Mouse (Mus musculus): Measurements from ENCODE around the gene Sdccag8.

GRCm38 (mm10) chr1:176823889-176824288 lies 9.4 kb downstream of the Sdccag8 start:
- TF ChIP-seq CTCF (IDR thresholded peaks at IDR 0.05; ENCODE audit: low read depth) (no peak), EP300 (optimal IDR thresholded peaks at IDR 0.05) (no peak)

All from stomach, postnatal 0 days (tissue).